ENCODE assay signal across 8 mouse cellular contexts in genomic region chr13:101691669-101692068, GRCm38 (mm10).
DNase-seq lines count a peak whose midpoint lies in the region; ATAC-seq and TF ChIP-seq lines count a peak whose summit lies in the region.

No protein-coding gene starts in this region.

- H3K4me3 ChIP-seq in bone marrow, adult 2 months (replicated peaks; ENCODE audit: control insufficient read depth, low read depth, low read length), result peak overlapping the region; percentile 59
- H3K4me3 ChIP-seq in forebrain, postnatal 0 days (ENCODE audit: low read depth, low read length), result peak overlapping the region; percentile 57
- peak overlapping the region; percentile 83 for H3K4me3 ChIP-seq in liver, embryonic 16.5 days (ENCODE audit: low read depth, low read length)

- no peak for TF ChIP-seq CTCF in bone marrow, adult 2 months (IDR thresholded peaks at IDR 0.05; ENCODE audit: control insufficient read depth, insufficient read depth, low read length)
- no peak for TF ChIP-seq CTCF in forebrain, postnatal 0 days (IDR thresholded peaks at IDR 0.05; ENCODE audit: low read depth)

- 0 out of 2 replicates have a peak overlapping the region, but pooled peaks have one; percentile 13 for H3K27ac ChIP-seq in bone marrow, adult 2 months (ENCODE audit: control insufficient read depth, insufficient read depth, low read depth, low read length, poor library complexity)
- H3K27ac ChIP-seq in forebrain, postnatal 0 days (ENCODE audit: low read depth, low read length), result peak overlapping the region; percentile 84
- peak overlapping the region; percentile 94 for H3K27ac ChIP-seq in liver, embryonic 16.5 days (ENCODE audit: low read length)

- peaks cover 2% of the 10 kb centered on the region for H3K4me1 ChIP-seq in bone marrow, adult 2 months (ENCODE audit: control insufficient read depth, insufficient read depth, low read length)
- peaks cover 17% of the 10 kb centered on the region for H3K4me1 ChIP-seq in forebrain, postnatal 0 days (ENCODE audit: insufficient read depth)
- H3K4me1 ChIP-seq in liver, embryonic 16.5 days (ENCODE audit: control insufficient read depth, low read depth, low read length), result peaks cover 35% of the 10 kb centered on the region

- H3K27me3 ChIP-seq in forebrain, postnatal 0 days (ENCODE audit: insufficient read depth, low read length), result no peaks in the 10 kb centered on the region
- no peaks in the 10 kb centered on the region for H3K27me3 ChIP-seq in liver, embryonic 16.5 days (ENCODE audit: control insufficient read depth, insufficient read depth, low read depth, low read length)

- DNase-seq in heart, adult 11 months, result peak; percentile 78
- no peak for DNase-seq in heart, adult 8-10 months (ENCODE audit: low spot score)
- peak; percentile 54 for DNase-seq in forebrain, postnatal 0 days
- DNase-seq in urinary bladder, postnatal 25 days (ENCODE audit: low spot score), result no peak
- no peak for DNase-seq in gastrocnemius, postnatal 14 days
- DNase-seq in left cerebral cortex, adult 11 months (ENCODE audit: low spot score), result no peak

- peak overlapping the region; percentile 93 for H3K4me2 ChIP-seq in forebrain, postnatal 0 days (ENCODE audit: low read depth)
- H3K4me2 ChIP-seq in liver, embryonic 16.5 days (ENCODE audit: low read depth, low read length), result peak overlapping the region; percentile 96

- ATAC-seq in forebrain, postnatal 0 days, result no peak
- no peak for ATAC-seq in liver, embryonic 16.5 days (ENCODE audit: low read depth)

- no peaks in the 10 kb centered on the region for H3K9me3 ChIP-seq in forebrain, postnatal 0 days (ENCODE audit: low read length)
- no peaks in the 10 kb centered on the region for H3K9me3 ChIP-seq in liver, embryonic 16.5 days (replicated peaks; ENCODE audit: control insufficient read depth, low read length)

- TF ChIP-seq POLR2A in bone marrow, adult 2 months (IDR thresholded peaks at IDR 0.05; ENCODE audit: borderline replicate concordance, control insufficient read depth, low read depth, low read length), result no peak

- peaks cover 18% of the 10 kb centered on the region for H3K36me3 ChIP-seq in forebrain, postnatal 0 days (ENCODE audit: insufficient read depth)
- H3K36me3 ChIP-seq in liver, embryonic 16.5 days (ENCODE audit: control insufficient read depth, insufficient read depth), result peaks cover 27% of the 10 kb centered on the region

- WGBS in bone marrow, adult 2 months, result 53% methylated on average over 6 of the region's 6 CpGs
- WGBS in forebrain, postnatal 0 days, result 11% methylated on average over 6 of the region's 6 CpGs
- WGBS in liver, embryonic 16.5 days (ENCODE audit: insufficient replicate concordance), result 64% methylated on average over 6 of the region's 6 CpGs

- intact Hi-C loops in gastrocnemius, postnatal 14 days (cut with DNase I; ENCODE audit: low total_unique reads), result no loop called here

- peak overlapping the region; percentile 78 for H3K9ac ChIP-seq in forebrain, postnatal 0 days
- H3K9ac ChIP-seq in liver, embryonic 16.5 days (ENCODE audit: low read depth, low read length), result peak overlapping the region; percentile 89

Comparison
In these comparisons a context has a peak if more than half of its experiments do, and no peak if none do; other contexts are left out.
1. DNase-seq: peak in heart, adult 11 months (single experiment) and forebrain, postnatal 0 days (single experiment); none in heart, adult 8-10 months (single experiment), urinary bladder, postnatal 25 days (single experiment), gastrocnemius, postnatal 14 days (single experiment) and left cerebral cortex, adult 11 months (single experiment).
2. H3K27ac ChIP-seq: peak in every context shown above with its lines; median percentile 94 in liver, embryonic 16.5 days; 84 in forebrain, postnatal 0 days; 13 in bone marrow, adult 2 months.
3. Peak in every context shown above with its lines, with median percentiles within 50 percentile points of each other: H3K4me3 ChIP-seq.